Mouse (Mus musculus) stomach, embryonic 16.5 days (tissue): Measurements from ENCODE around the gene Tex21. TPM values are rescaled to one million over a fixed set of nuclear protein-coding genes. Genes with fewer than 3 reads are reported as not detected.

Source experiments
- ATAC-seq: fragments of 200-750 bp; cut with Nextera tagmentation; 2 replicates; pipeline ENCODE4 v1.8.0; 2017; ENCODE audit warnings: moderate number of reproducible peaks, moderate TSS enrichment; ENCODE audit not compliant: insufficient read depth, low FRiP score
- H3K27ac ChIP-seq: fragments of 300-500 bp; sonication (generic); 2 replicates; pipeline ENCODE4 v1.5.1; 2014; ENCODE audit warnings: low read length
- H3K27me3 ChIP-seq: fragments of 300-500 bp; sonication (generic); 2 replicates; pipeline ENCODE4 v1.6.1; 2014; ENCODE audit warnings: low read length, control low read depth, mixed read lengths; ENCODE audit not compliant: control insufficient read depth, insufficient read depth
- H3K36me3 ChIP-seq: fragments of 300-500 bp; sonication (generic); 2 replicates; pipeline ENCODE4 v1.6.1; 2014; ENCODE audit warnings: low read length; ENCODE audit not compliant: control insufficient read depth, insufficient read depth
- H3K4me1 ChIP-seq: fragments of 300-500 bp; sonication (generic); 2 replicates; pipeline ENCODE4 v1.6.1; 2014; ENCODE audit warnings: low read length, control low read depth, mixed read lengths; ENCODE audit not compliant: control insufficient read depth, insufficient read depth
- H3K4me2 ChIP-seq: fragments of 300-500 bp; sonication (generic); 2 replicates; pipeline ENCODE4 v1.6.1; 2014; ENCODE audit warnings: low read depth, low read length, mixed read lengths
- H3K4me3 ChIP-seq: fragments of 300-500 bp; sonication (generic); replicated peaks from 2 replicates; pipeline ENCODE4 v1.5.1; 2014; ENCODE audit warnings: mild to moderate bottlenecking, low read length
- H3K9ac ChIP-seq: fragments of 300-500 bp; sonication (generic); 2 replicates; pipeline ENCODE4 v1.6.1; 2014; ENCODE audit warnings: low read length
- H3K9me3 ChIP-seq: fragments of 300-500 bp; sonication (generic); replicated peaks from 2 replicates; pipeline ENCODE4 v1.6.1; 2016; ENCODE audit warnings: low read length, control low read depth; ENCODE audit not compliant: control insufficient read depth
- WGBS: fragments of 180-500 bp; shearing (Covaris S2); extraction: QIAGEN DNeasy Blood & Tissue Kit; methylation state at CpG from one replicate; pipeline ENCODE4 v1.1.7; 2014; 5-methylcytosine and 5-hydroxymethylcytosine counted together
- polyA plus RNA-seq: library from polyadenylated mRNA; unstranded; fragments of >200 nt; fragmentation: Nextera tagmentation; extraction: Ambion mirVana; gene quantifications from 2 replicates; pipeline ENCODE4 v1.2.1, GENCODE M21; 2015

Tex21 gene
- polyA plus RNA-seq, 1 experiment from 2014 or later = not detected

DNA sequence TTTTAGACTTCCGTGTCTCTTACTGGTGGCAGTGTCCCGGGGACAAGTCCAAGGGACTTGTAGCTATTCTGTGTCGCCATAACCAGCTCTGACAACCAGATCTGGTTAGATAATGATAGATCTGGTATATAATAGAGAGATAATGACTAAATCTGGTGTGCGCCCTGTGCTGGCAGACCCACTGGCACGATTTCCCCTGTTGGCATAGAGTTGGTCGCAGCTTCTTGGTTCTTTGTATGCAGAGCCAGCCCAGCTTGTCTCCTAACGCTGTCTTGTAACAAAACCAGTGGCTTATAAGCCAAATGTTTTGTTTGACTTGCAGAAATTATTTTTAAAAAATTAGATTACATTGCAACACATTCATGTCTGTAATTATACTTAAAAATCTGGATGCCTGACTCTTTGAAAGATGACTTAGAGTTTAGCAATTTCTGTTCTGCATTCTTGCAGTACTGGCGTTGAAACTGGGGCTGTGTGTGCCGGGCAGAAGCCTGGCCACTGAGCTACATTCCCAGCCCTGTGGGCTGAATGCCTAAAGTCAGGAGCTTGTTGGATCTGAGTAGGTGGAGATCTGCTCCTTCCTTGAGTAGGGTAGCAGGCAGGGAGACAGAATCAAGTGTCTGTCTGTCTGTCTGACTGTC lies 17.9 kb upstream of the Tex21 start:
- no peak overlapping the region for H3K4me3 ChIP-seq
- H3K27ac ChIP-seq = no peak overlapping the region
- ATAC-seq = no peak
- no peaks in the 10 kb centered on the region for H3K9me3 ChIP-seq
- no peak overlapping the region for H3K9ac ChIP-seq
- no peaks in the 10 kb centered on the region for H3K36me3 ChIP-seq
- H3K27me3 ChIP-seq = no peaks in the 10 kb centered on the region
- no peaks in the 10 kb centered on the region for H3K4me1 ChIP-seq
- 74% methylated on average over 9 of the region's 9 CpGs for WGBS
- H3K4me2 ChIP-seq = no peak overlapping the region

DNA sequence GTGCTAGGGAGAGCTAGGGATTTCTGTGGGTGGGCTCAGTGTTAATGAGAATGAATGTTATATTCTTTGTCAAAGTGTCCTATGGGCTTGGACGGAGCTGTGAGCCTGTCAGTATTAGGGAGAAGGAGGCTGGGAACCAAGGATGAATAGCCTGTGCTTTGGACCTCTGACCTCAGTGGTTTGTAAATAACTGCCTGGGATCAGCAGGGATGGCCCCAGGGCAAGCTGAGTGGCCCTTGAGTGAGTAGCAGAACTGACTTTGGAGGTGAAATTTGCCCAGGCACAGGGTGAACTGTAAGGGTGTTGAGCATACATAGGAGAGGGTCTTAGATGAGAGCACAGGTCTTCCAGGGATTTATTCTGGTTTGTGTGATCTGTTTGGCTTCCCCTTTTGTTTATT lies 17.3 kb upstream of the Tex21 start:
- Histone ChIP-seq H3K27me3 (no peaks in the 10 kb centered on the region), H3K9me3 (no peaks in the 10 kb centered on the region), H3K4me3 (no peak overlapping the region), H3K9ac (no peak overlapping the region), H3K27ac (no peak overlapping the region), H3K4me1 (no peaks in the 10 kb centered on the region), H3K4me2 (no peak overlapping the region), H3K36me3 (no peaks in the 10 kb centered on the region)
- no peak for ATAC-seq
- 73% methylated on average over 1 of the region's 1 CpGs for WGBS

DNA sequence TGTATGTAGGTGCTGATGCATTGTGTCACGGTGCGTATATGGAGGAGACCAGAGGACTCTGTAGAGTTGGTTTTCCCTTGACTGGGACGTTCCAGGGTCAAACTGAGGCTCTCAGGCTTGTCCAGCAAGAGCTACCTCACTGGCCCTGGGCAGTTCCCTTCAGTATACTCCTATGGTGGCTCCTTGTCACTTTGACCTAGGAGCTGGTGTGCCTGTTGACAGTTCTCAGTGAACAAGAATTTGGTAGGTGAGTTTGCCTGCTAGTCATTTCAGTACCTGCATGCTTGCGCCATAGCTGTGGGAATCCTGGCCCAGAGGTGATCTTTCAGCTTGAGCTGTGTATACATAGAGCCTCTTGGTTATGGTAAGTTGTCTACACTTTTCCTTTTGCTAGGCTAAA lies 16.4 kb upstream of the Tex21 start:
- Histone ChIP-seq H3K9ac (no peak overlapping the region), H3K36me3 (no peaks in the 10 kb centered on the region), H3K27me3 (no peaks in the 10 kb centered on the region), H3K27ac (no peak overlapping the region), H3K9me3 (no peaks in the 10 kb centered on the region), H3K4me3 (no peak overlapping the region), H3K4me2 (no peak overlapping the region), H3K4me1 (no peaks in the 10 kb centered on the region)
- ATAC-seq = no peak
- WGBS = 91% methylated on average over 4 of the region's 4 CpGs

DNA sequence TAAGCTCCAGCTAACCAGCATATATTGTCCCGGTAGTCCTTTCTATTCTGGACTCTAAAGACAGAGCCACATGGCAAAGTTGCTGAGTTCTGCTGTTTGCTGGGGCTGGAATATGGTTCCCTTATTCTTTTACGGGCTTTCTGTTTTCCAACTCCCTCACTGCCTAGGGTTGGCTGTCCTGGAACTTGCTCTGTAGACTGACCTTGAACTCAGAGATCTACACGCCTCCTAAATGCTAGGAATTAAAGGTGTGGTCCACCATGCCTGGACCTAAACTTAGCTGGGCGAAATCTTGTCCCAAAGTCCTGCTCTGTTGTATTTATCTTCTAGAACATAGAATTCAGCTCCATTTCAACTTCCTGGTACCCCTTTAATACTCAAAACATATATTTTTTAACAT lies 15.0 kb upstream of the Tex21 start:
- WGBS = 86% methylated on average over 4 of the region's 4 CpGs

DNA sequence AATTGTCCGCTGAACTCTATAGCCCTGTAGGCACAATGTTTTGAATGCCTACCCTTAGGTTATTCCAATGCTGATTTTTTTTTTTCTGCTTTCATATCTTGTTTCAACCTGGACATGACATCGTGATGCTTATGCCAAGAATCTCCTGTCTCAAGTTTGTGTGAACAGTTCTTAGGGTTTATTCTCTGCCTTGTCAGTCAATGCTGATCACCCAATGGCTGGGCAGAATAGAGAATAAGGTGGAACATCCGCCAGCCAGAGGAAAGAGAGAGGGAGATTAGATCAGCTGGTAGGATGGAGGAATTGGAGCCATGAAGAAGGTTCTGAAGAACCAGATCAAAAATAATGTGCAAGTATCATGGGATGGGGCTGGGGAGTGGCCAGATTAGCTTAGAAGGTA lies 14.1 kb upstream of the Tex21 start:
- Histone ChIP-seq H3K27me3 (no peaks in the 10 kb centered on the region), H3K4me3 (no peak overlapping the region), H3K27ac (no peak overlapping the region), H3K9me3 (no peaks in the 10 kb centered on the region), H3K36me3 (no peaks in the 10 kb centered on the region), H3K4me2 (no peak overlapping the region), H3K4me1 (peaks cover 5% of the 10 kb centered on the region), H3K9ac (no peak overlapping the region)
- WGBS = 84% methylated on average over 3 of the region's 3 CpGs
- no peak for ATAC-seq

More for the DNA sequence above, 15.0 kb upstream of the Tex21 start:
- Histone ChIP-seq H3K4me2 (no peak overlapping the region), H3K36me3 (no peaks in the 10 kb centered on the region), H3K9me3 (no peaks in the 10 kb centered on the region), H3K4me3 (no peak overlapping the region), H3K4me1 (peaks cover 2% of the 10 kb centered on the region; the same call in 1 of the 2 replicates), H3K9ac (no peak overlapping the region), H3K27ac (no peak overlapping the region), H3K27me3 (no peaks in the 10 kb centered on the region)
- no peak for ATAC-seq

DNA sequence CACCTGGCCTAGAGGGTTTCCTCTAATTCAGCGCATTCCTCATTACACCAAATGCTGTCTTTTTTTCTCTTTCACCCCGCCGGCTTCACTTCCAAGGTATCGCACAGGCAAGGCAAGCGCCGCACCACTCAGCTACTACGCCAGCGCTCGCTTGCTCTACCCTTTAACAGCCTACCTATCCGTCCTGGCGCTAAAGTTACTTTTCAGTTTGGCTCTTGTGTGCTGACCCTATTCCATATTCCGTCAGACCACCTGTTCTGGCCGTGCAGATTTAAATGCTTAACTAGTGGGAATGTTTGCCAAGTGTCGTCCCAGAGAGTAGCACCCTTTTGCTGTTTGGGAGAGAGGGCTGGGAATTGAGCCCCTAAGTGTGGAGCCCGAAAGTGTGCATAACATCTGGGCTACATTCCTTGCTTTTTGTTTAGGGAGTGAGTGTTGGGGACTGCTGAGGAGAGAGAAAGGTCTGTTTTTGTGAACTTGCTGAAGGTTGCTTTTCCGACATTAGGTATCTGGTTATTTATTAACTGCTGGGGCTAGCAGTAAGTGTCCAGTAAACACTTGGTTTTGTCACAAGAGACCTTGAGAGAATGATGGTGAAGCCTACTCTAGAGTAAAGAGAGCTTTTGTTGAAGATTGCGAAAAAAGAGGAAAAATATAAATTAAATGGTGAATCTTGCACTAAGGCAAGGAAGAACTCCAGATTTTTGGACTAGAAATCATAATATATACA lies 9.7 kb upstream of the Tex21 start:
- no peak for ATAC-seq
- Histone ChIP-seq H3K36me3 (no peaks in the 10 kb centered on the region), H3K4me1 (peaks cover 11% of the 10 kb centered on the region), H3K27me3 (no peaks in the 10 kb centered on the region), H3K27ac (peak overlapping the region; percentile 90), H3K9ac (peak overlapping the region; percentile 80), H3K4me2 (peak overlapping the region; percentile 99), H3K9me3 (no peaks in the 10 kb centered on the region), H3K4me3 (peak overlapping the region; percentile 77)
- WGBS = 6% methylated on average over 17 of the region's 17 CpGs

DNA sequence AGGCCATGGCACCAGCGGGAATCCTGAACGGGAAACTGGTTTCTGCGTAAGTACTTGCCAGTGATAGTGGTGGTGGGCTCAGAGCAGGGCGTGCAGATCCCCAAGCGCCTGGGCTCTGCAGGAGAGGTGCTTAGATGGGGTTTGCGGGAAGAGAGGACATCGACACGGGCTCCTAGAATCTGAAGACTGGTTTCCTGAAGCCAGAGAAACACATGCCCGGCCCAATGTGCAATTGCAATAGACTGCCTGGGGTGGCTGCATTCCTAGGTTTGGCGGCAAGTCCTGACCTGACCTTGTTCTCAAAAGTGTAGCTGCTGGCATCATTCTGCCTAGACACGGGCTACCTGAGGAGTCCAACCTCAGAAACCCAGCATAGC lies 8.9 kb upstream of the Tex21 start:
- H3K4me2 ChIP-seq = peak overlapping the region; percentile 99
- H3K4me1 ChIP-seq = peaks cover 11% of the 10 kb centered on the region
- no peaks in the 10 kb centered on the region for H3K36me3 ChIP-seq
- peak overlapping the region; percentile 80 for H3K9ac ChIP-seq
- H3K27me3 ChIP-seq = no peaks in the 10 kb centered on the region
- no peaks in the 10 kb centered on the region for H3K9me3 ChIP-seq
- peak; percentile 15 for ATAC-seq
- peak overlapping the region; percentile 90 for H3K27ac ChIP-seq
- H3K4me3 ChIP-seq = peak overlapping the region; percentile 77
- 1% methylated on average over 11 of the region's 11 CpGs for WGBS

DNA sequence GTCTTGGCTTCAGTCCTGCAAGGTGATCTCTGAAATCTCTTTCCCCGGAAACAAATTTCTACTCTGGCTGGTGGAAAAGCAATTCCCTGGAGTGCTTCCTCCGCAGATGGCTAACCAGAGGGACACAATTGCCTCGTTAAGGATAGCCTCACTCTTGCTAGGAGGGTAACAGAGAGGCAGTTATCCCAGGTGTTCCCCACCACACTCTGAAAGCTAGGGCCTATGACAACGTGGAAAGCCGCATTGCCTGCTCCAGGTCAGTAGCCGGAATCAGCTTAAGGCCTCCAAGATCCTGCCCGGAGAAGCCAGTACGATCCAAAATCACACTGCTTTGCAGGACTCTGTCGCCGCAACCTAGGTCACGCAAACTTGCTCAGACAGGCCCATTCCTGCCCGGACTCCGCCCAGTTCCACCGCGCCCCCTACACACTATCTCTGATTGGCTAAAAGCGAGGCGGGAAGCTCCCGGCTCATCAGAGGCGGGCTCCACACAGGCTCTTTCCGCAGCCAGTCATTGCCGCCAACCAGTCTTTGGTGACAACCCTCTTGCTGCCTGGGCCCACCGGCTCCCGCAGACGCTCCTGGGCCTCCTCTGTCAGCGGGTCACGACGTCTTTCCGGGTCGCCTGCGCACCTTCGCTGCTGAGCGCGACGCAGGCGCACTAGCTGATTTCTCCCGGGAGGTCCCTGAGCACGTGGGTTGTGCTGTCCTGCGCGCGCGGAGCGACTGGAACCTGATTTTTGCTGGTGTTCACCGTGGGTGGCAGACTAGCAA lies 8.4 kb upstream of the Tex21 start, which contains the start of gene Mthfd1:
Mthfd1 (plus strand) TSS at position 574 of the 774 bp plus-strand sequence.
- no peaks in the 10 kb centered on the region for H3K9me3 ChIP-seq
- H3K27me3 ChIP-seq = no peaks in the 10 kb centered on the region
- WGBS = 2% methylated on average over 43 of the region's 43 CpGs
- H3K27ac ChIP-seq = peak within 1 kb of the TSS; percentile 90
- peak within 1 kb of the TSS; percentile 80 for H3K9ac ChIP-seq
- H3K36me3 ChIP-seq = no peaks in the 10 kb centered on the region
- peak within 1 kb of the TSS; percentile 77 for H3K4me3 ChIP-seq
- H3K4me1 ChIP-seq = peaks cover 11% of the 10 kb centered on the region
- peak within 1 kb of the TSS; percentile 99 for H3K4me2 ChIP-seq
- ATAC-seq = peak; percentile 99

DNA sequence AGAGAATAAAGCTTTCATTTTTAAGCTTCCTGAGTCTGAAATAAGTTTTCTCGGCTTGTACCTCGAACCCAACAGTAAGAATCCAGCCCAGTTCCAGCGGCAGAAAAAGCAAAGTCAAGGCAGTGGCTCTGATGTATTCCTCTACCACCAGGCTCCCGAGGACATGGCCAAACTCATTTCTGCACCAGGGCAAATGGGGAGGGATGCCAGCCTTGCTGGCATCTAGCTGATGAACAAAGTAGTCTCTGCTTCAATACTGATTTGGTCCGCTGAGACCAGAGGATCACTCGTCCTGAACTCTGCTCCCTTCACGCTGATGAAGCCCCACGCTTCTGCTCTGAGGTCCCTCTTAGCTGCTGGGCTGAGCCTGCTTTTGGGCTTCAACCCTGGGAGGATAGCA lies 7.4 kb upstream of the Tex21 start:
- Histone ChIP-seq H3K27me3 (no peaks in the 10 kb centered on the region), H3K27ac (no peak overlapping the region), H3K36me3 (no peaks in the 10 kb centered on the region), H3K4me3 (no peak overlapping the region), H3K9ac (peak overlapping the region; percentile 80; the same call in 1 of the 2 replicates), H3K4me2 (0 out of 2 replicates have a peak overlapping the region, but pooled peaks have one; percentile 99), H3K4me1 (peaks cover 11% of the 10 kb centered on the region), H3K9me3 (no peaks in the 10 kb centered on the region)
- ATAC-seq = no peak
- 72% methylated on average over 8 of the region's 8 CpGs for WGBS
